Mouse (Mus musculus): Measurements from ENCODE around the gene Lrrc8b. TPM values are rescaled to one million over a fixed set of nuclear protein-coding genes. Genes with fewer than 3 reads are reported as not detected.

Lrrc8b gene
- polyA plus RNA-seq, 1 experiment, result 26.7 TPM

DNA sequence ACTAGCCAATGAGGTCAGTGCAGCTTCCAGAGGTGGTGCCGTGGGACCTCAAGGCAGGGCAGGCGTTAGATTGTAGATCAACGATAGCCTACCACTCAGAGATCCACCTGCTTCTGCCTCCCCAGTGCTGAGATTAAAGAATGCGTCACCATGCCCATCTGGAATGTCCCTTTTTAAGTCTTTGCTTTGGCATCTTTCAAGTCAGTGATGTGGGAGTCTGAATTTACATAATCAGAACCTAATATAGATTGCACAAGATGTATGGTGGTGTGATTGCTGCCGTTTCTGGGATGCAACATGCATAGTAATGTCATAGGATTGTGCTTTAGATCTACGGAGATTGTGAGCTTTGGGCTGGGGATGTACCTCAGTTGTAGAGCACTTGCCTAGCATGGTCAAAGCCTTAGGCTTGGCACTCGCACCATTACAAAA lies 50.9 kb downstream of the Lrrc8b start:
- DNase-seq, result no peak
- Histone ChIP-seq H3K4me1 (ENCODE audit: control insufficient read depth, insufficient read depth, low read length) (peaks cover 2% of the 10 kb centered on the region), H3K4me3 (replicated peaks; ENCODE audit: extremely low read depth, low read depth, low read length) (no peak overlapping the region)
- no peak for TF ChIP-seq POLR2A (IDR thresholded peaks at IDR 0.05; ENCODE audit: borderline replicate concordance, extremely low read depth, low read depth, low read length)
- TF ChIP-seq CTCF (IDR thresholded peaks at IDR 0.05; ENCODE audit: insufficient read depth, low read length), result no peak
- 89% methylated on average over 7 of the region's 7 CpGs for WGBS

DNA sequence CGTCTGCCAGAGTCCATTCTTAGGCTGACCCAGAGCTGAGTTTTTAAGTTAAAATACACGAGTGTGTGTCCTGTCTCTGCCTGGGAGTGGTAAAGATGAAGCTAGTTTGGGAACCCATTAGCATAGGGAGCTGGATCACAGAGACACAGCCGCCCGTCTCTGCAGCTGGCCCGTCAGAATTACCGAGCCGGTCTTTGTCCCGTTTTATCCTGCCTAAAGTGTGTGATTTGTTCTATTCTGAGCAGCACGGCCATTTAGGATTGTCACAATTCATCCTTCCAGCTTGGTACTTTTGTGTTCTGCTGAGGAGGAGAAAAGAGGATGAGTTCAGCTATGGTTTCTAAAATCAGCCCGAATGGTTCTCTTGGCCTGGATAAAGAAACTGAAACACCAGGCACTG lies 51.7 kb downstream of the Lrrc8b start:
- WGBS, result 85% methylated on average over 10 of the region's 10 CpGs
- no peak for DNase-seq
- no peak overlapping the region for H3K4me3 ChIP-seq (replicated peaks; ENCODE audit: extremely low read depth, low read depth, low read length)
- H3K4me1 ChIP-seq (ENCODE audit: control insufficient read depth, insufficient read depth, low read length), result peaks cover 2% of the 10 kb centered on the region; the same call in 1 of the 2 replicates
- TF ChIP-seq CTCF (IDR thresholded peaks at IDR 0.05; ENCODE audit: insufficient read depth, low read length) (no peak), POLR2A (IDR thresholded peaks at IDR 0.05; ENCODE audit: borderline replicate concordance, extremely low read depth, low read depth, low read length) (no peak)

DNA sequence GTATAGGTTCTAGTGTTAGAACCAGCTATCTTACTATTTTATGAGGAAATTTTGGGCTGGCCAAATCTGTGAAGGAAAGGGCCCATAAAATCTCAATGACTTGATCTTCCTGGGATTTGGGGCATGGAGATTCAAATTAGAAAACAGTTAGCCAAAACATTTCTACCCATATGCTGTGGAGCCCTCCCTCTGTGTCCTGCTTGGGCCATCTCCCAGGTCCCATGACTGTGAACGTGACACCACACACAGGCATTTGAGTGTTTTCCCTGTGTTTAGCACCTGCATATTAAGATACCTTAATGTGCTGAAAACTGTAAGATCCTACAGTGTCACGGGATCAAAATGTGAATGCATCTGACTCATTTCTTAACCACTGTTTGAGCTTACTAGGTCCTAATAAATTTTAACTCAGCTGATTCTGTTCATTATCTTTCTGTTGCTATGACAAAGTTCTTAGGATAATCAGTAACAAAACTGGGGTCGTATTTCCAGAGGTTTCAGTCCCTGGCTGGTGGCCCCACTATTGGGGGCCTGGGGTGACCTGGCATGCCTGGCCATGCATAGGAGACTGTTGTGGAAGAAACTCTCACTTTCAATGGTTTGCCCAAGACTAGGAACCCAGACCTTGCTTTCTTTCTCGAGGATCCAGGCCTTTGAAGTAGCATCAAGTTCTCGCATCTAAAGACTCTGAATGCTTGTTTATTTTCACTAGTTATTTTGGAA lies 57.6 kb downstream of the Lrrc8b start:
- Histone ChIP-seq H3K4me3 (replicated peaks; ENCODE audit: extremely low read depth, low read depth, low read length) (no peak overlapping the region), H3K4me1 (ENCODE audit: control insufficient read depth, insufficient read depth, low read length) (no peaks in the 10 kb centered on the region)
- 70% methylated on average over 5 of the region's 5 CpGs for WGBS
- no peak for DNase-seq
- no peak for TF ChIP-seq CTCF (IDR thresholded peaks at IDR 0.05; ENCODE audit: insufficient read depth, low read length)
- no peak for TF ChIP-seq POLR2A (IDR thresholded peaks at IDR 0.05; ENCODE audit: borderline replicate concordance, extremely low read depth, low read depth, low read length)

DNA sequence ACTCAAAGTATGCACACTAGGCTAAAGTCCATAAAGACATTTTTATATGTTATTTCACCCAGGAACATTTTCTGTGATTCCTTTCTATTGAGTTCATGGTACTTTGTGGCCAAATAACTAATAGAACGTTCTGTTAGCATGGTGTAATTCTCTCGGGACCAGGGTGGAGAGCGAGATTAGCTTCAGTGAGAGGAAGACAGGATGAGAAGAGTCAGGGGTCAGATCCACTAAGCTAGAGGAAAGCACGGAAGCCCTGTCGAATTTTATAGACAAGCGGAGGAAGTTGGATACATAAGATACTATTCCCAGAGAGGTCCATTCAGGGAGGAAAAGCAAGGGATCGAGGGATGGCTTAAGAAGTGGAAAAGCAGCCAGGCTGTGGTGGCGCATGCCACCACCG lies 62.0 kb downstream of the Lrrc8b start:
- no peak for DNase-seq

DNA sequence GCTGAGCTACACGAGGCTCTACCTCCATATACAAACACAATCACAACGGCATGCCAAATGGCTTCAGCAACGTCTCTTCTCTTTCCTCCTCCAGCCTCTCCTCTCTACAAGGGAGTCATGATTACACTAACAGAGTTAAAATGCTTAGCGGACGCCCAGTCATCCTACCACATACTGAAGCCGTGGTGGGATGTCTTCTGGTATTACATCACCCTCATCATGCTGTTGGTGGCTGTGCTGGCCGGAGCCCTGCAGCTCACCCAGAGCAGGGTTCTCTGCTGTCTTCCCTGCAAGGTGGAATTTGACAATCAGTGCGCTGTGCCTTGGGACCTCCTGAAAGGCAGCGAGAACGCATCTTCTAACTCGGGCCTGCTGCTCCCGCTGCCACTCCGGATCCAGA lies 64.1 kb downstream of the Lrrc8b start:
- WGBS, result 92% methylated on average over 13 of the region's 13 CpGs
- no peaks in the 10 kb centered on the region for H3K4me1 ChIP-seq (ENCODE audit: control insufficient read depth, insufficient read depth, low read length)
- H3K4me3 ChIP-seq (replicated peaks; ENCODE audit: extremely low read depth, low read depth, low read length), result no peak overlapping the region
- no peak for DNase-seq
- TF ChIP-seq CTCF (IDR thresholded peaks at IDR 0.05; ENCODE audit: insufficient read depth, low read length) (no peak), POLR2A (IDR thresholded peaks at IDR 0.05; ENCODE audit: borderline replicate concordance, extremely low read depth, low read depth, low read length) (no peak)

More for the DNA sequence above, 62.0 kb downstream of the Lrrc8b start:
- Histone ChIP-seq H3K4me1 (ENCODE audit: control insufficient read depth, insufficient read depth, low read length) (no peaks in the 10 kb centered on the region), H3K4me3 (replicated peaks; ENCODE audit: extremely low read depth, low read depth, low read length) (no peak overlapping the region)
- TF ChIP-seq POLR2A (IDR thresholded peaks at IDR 0.05; ENCODE audit: borderline replicate concordance, extremely low read depth, low read depth, low read length) (no peak), CTCF (IDR thresholded peaks at IDR 0.05; ENCODE audit: insufficient read depth, low read length) (no peak)
- WGBS, result 73% methylated on average over 9 of the region's 9 CpGs

DNA sequence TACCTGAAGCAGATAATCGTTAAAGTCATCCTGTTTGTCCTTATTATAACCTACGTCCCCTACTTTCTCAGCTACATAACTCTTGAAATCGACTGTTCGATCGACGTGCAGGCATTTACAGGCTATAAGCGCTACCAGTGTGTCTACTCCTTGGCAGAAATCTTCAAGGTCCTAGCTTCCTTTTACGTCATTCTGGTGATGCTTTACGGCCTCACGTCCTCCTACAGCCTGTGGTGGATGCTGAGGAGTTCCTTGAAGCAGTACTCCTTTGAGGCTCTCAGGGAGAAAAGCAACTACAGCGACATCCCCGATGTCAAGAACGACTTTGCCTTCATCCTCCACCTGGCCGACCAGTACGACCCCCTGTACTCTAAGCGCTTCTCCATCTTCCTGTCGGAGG lies 65.0 kb downstream of the Lrrc8b start:
- WGBS, result 94% methylated on average over 17 of the region's 17 CpGs
- no peak overlapping the region for H3K4me3 ChIP-seq (replicated peaks; ENCODE audit: extremely low read depth, low read depth, low read length)
- H3K4me1 ChIP-seq (ENCODE audit: control insufficient read depth, insufficient read depth, low read length), result no peaks in the 10 kb centered on the region
- DNase-seq, result no peak
- TF ChIP-seq CTCF (IDR thresholded peaks at IDR 0.05; ENCODE audit: insufficient read depth, low read length) (no peak), POLR2A (IDR thresholded peaks at IDR 0.05; ENCODE audit: borderline replicate concordance, extremely low read depth, low read depth, low read length) (no peak)

DNA sequence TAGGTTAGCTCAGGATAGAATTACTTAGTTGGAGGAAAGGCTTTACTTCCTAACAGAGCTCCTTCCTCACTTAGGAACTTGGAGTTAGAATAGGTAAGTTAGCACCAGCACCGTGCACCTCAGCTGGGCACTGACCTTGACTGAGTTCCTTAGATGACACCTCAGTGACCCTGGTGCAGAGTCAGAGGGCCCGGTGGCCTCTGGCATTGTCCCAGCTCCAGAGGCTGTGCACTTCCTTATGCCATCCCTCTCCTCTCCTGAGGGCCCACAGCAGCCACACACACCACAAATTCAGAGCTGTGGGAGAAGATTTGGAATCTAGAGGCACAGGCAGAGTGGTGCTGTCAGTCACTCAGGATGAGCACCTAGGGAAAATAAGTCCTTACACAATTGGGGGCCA lies 68.1 kb downstream of the Lrrc8b start:
- no peak for DNase-seq
- Histone ChIP-seq H3K4me3 (replicated peaks; ENCODE audit: extremely low read depth, low read depth, low read length) (no peak overlapping the region), H3K4me1 (ENCODE audit: control insufficient read depth, insufficient read depth, low read length) (no peaks in the 10 kb centered on the region)
- WGBS, result 57% methylated on average over 2 of the region's 2 CpGs
- TF ChIP-seq POLR2A (IDR thresholded peaks at IDR 0.05; ENCODE audit: borderline replicate concordance, extremely low read depth, low read depth, low read length) (no peak), CTCF (IDR thresholded peaks at IDR 0.05; ENCODE audit: insufficient read depth, low read length) (no peak)

DNA sequence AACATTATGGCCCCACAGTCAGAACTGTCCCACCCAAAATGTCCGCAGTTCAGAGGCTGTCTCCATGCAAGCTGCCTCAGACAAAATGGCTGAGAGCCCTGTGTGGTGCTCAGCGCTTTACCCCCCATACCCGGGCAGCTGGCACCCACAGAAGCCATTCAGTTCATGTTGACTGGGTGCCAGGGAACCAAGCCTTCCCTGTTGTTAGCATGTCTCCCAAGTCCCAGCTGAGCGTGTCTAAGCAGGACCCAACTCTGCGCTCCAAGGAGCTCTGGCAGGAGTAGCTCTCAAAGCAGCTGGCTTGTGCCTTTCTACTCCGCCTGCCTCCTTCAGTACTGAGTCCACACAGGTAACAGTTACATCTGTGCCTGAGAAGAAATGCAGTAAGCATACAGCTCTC lies 68.7 kb downstream of the Lrrc8b start:
- H3K4me3 ChIP-seq (replicated peaks; ENCODE audit: extremely low read depth, low read depth, low read length), result no peak overlapping the region

DNA sequence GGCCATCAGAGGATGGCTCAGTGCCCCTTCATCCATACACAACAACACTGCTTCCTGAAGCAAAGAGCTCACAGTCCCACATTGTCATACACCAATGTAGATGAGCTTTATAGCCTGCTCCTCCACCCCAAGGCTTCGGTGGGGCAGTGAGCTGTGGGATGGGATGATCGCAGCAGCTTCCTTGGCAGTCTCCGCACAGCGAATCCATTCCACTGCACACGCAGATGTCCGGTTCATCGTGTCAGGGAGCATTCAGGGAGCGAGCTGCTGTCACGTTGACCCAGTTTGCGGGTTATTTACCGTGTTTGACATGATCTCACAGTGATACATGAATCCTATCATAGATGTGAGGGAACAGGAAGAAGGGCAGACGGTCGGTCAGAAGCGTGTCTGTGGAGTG lies 69.3 kb downstream of the Lrrc8b start:
- Histone ChIP-seq H3K4me1 (ENCODE audit: control insufficient read depth, insufficient read depth, low read length) (no peaks in the 10 kb centered on the region), H3K4me3 (replicated peaks; ENCODE audit: extremely low read depth, low read depth, low read length) (no peak overlapping the region)
- DNase-seq, result no peak
- no peak for TF ChIP-seq CTCF (IDR thresholded peaks at IDR 0.05; ENCODE audit: insufficient read depth, low read length)
- TF ChIP-seq POLR2A (IDR thresholded peaks at IDR 0.05; ENCODE audit: borderline replicate concordance, extremely low read depth, low read depth, low read length), result no peak
- WGBS, result 95% methylated on average over 14 of the region's 14 CpGs

More for the DNA sequence above, 68.7 kb downstream of the Lrrc8b start:
- 85% methylated on average over 6 of the region's 6 CpGs for whole genome bisulfite sequencing
- DNase-seq, result no peak
- TF ChIP-seq POLR2A (IDR thresholded peaks at IDR 0.05; ENCODE audit: borderline replicate concordance, extremely low read depth, low read depth, low read length), result no peak
- TF ChIP-seq CTCF (IDR thresholded peaks at IDR 0.05; ENCODE audit: insufficient read depth, low read length), result no peak
- no peaks in the 10 kb centered on the region for H3K4me1 ChIP-seq (ENCODE audit: control insufficient read depth, insufficient read depth, low read length)

DNA sequence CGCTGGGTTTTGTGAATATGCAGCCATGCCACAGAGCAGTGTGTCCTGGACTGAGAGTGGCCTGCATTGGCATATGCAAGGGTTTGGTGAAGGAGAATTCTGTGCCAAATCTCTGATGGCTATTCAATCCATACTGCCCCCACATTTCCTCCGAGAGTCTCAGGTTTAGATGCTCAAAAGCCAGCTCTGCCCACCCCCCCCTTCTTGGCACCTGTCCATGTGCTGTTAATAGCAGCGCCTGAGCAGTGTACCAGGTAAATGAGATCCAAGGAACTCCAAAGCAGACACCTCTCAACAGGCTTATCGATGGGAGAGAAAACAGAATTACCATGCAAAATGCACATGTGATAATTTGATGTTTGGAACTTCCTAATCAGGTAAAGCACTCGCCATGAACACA lies 74.6 kb downstream of the Lrrc8b start:
- no peaks in the 10 kb centered on the region for H3K4me1 ChIP-seq (ENCODE audit: control insufficient read depth, insufficient read depth, low read length)
- 85% methylated on average over 5 of the region's 5 CpGs for WGBS
- H3K4me3 ChIP-seq (replicated peaks; ENCODE audit: extremely low read depth, low read depth, low read length), result no peak overlapping the region
- TF ChIP-seq POLR2A (IDR thresholded peaks at IDR 0.05; ENCODE audit: borderline replicate concordance, extremely low read depth, low read depth, low read length) (no peak), CTCF (IDR thresholded peaks at IDR 0.05; ENCODE audit: insufficient read depth, low read length) (no peak)
- no peak for DNase-seq

Data from lung, adult 2 months (tissue).